In genomic region chr3:99160016-99160415, GRCm38 (mm10) we compare ENCODE assay signal across 21 mouse cellular contexts.
"Had no signal": no experiment of that assay in that cellular context is flagged by ENCODE, and none has a peak within 500 bp of the region (broad histone marks: within the 10 kb centered on the region; RNA-seq: fewer than 3 reads in every experiment).

No protein-coding gene starts in this region.

- H3K27ac ChIP-seq: lung, embryonic 15.5 days; macrophage; midbrain, embryonic 12.5 days; neural tube, embryonic 13.5 days; neural tube, embryonic 15.5 days had no signal

- H3K4me2 ChIP-seq: lung, embryonic 15.5 days; midbrain, embryonic 12.5 days; neural tube, embryonic 13.5 days; neural tube, embryonic 15.5 days had no signal

- H3K4me1 ChIP-seq: neural tube, embryonic 15.5 days had no signal

- ATAC-seq: liver, postnatal 0 days; lung, postnatal 0 days; midbrain, embryonic 16.5 days had no signal

- H3K4me3 ChIP-seq: lung, embryonic 15.5 days; midbrain, embryonic 12.5 days; myocyte; neural tube, embryonic 13.5 days; neural tube, embryonic 15.5 days had no signal

- H3K9me3 ChIP-seq: lung, embryonic 15.5 days; midbrain, embryonic 12.5 days; neural tube, embryonic 15.5 days had no signal

- H3K9ac ChIP-seq: liver, postnatal 0 days; lung, embryonic 15.5 days; midbrain, embryonic 12.5 days; neural tube, embryonic 13.5 days; neural tube, embryonic 15.5 days had no signal

- DNase-seq: liver, postnatal 0 days; lung, adult 2 months; lung, postnatal 14 days; lung, postnatal 36 days; midbrain, embryonic 14.5 days; retina, postnatal 1 day; right cerebral cortex, adult 18-20 months; right cerebral cortex, postnatal 25 days; right cerebral cortex, postnatal 4 days; spleen, adult 18-20 months; thymus, adult 18-20 months; thymus, postnatal 14 days; thymus, postnatal 36 days had no signal

- H3K36me3 ChIP-seq: lung, embryonic 15.5 days; midbrain, embryonic 12.5 days; neural tube, embryonic 15.5 days had no signal

- H3K27me3 ChIP-seq: lung, embryonic 15.5 days; midbrain, embryonic 12.5 days; neural tube, embryonic 13.5 days; neural tube, embryonic 15.5 days had no signal
